Comparison of ENCODE assay signal across 16 mouse cellular contexts in the genomic region with DNA sequence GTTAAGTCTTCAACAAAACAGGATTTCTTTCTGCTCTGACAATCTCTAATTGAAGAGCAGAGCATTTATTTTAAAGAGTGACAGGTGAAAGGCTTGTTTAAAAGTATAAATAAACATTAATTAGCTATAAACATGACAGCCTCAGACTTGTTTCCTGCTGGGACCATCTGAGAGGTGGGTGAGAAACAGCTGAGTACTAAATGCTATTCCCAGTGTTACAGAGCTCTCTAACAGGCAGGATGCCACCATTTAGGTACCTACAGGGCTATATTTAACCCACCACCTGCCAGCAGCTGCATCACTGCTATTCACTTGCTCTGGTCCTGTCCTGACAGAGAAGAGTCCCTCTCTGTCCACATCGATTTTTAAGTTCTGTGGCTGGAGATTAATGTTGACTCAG.
"Had no signal": no experiment of that assay in that cellular context is flagged by ENCODE, and none has a peak within 500 bp of the region (broad histone marks: within the 10 kb centered on the region; RNA-seq: fewer than 3 reads in every experiment).

No protein-coding gene starts in this region.

- H3K9ac ChIP-seq: limb, embryonic 12.5 days; liver, embryonic 13.5 days; liver, postnatal 0 days; lung, embryonic 15.5 days; midbrain, embryonic 15.5 days; neural tube, embryonic 12.5 days; stomach, embryonic 15.5 days had no signal

- H3K27ac ChIP-seq: limb, embryonic 12.5 days; liver, embryonic 13.5 days; lung, embryonic 15.5 days; macrophage; midbrain, embryonic 15.5 days; neural tube, embryonic 12.5 days; stomach, embryonic 15.5 days had no signal

- H3K4me2 ChIP-seq: limb, embryonic 12.5 days; liver, embryonic 13.5 days; lung, embryonic 15.5 days; midbrain, embryonic 11.5 days; midbrain, embryonic 15.5 days; neural tube, embryonic 12.5 days; stomach, embryonic 15.5 days had no signal

- ATAC-seq: liver, postnatal 0 days; midbrain, embryonic 15.5 days had no signal

- H3K27me3 ChIP-seq: limb, embryonic 12.5 days; liver, embryonic 13.5 days; lung, embryonic 15.5 days; megakaryocyte, embryonic 14.5 days; midbrain, embryonic 15.5 days; neural tube, embryonic 12.5 days; stomach, embryonic 15.5 days had no signal

- DNase-seq: kidney, adult 18-20 months; kidney, postnatal 10 days; kidney, postnatal 4 days; liver; liver, embryonic 13.5 days; liver, postnatal 0 days; lung, postnatal 14 days; thymus, postnatal 36 days had no signal

- H3K36me3 ChIP-seq: limb, embryonic 12.5 days; liver, embryonic 13.5 days; lung, embryonic 15.5 days; midbrain, embryonic 15.5 days; neural tube, embryonic 12.5 days; stomach, embryonic 15.5 days had no signal

- H3K4me3 ChIP-seq: limb, embryonic 12.5 days; liver, embryonic 13.5 days; lung, embryonic 15.5 days; megakaryocyte, embryonic 14.5 days; midbrain, embryonic 15.5 days; neural tube, embryonic 12.5 days; stomach, embryonic 15.5 days had no signal

- H3K4me1 ChIP-seq: limb, embryonic 12.5 days; liver, embryonic 13.5 days; lung, embryonic 15.5 days; megakaryocyte, embryonic 14.5 days; midbrain, embryonic 15.5 days; neural tube, embryonic 12.5 days; stomach, embryonic 15.5 days had no signal

- H3K9me3 ChIP-seq: limb, embryonic 12.5 days; liver, embryonic 13.5 days; lung, embryonic 15.5 days; megakaryocyte, embryonic 14.5 days; midbrain, embryonic 15.5 days; neural tube, embryonic 12.5 days; stomach, embryonic 15.5 days had no signal
